Mouse (Mus musculus): ENCODE measurements around the gene Pon3.
"Not testable (repeated sequence)": the region's sequence is repeated elsewhere in the genome, so short reads cannot be mapped to it uniquely, and the experiment has no call there.

The Pon3 gene

GRCm38 (mm10) chr6:5262322-5263249, 6.5 kb upstream of the Pon3 start:
- intact Hi-C loops (cut with DNase I), result no loop called here

DNA sequence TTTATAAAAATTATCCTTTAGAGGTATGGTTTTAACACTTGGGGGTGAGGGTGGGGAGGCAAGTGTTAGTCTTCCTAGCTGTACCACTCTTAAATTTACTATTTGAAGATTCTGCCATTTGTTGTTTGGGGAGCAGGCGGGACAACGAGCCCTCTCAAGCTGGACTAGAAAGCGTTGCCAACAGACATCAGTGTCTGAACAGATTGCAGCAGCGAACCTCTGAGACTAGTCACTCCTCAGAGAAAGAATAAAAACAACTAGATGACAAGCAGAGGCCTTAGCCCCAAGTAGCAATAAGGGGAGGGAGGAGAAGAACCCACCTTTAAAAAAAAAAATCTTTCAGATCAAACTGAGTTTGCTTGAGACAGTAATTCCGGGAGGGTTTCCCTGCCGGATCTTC, 795 bp downstream of the Pon3 start:
- intact Hi-C loops (cut with DNase I), result no loop called here

GRCm38 (mm10) chr6:5254869-5255268, 1.2 kb downstream of the Pon3 start:
- intact Hi-C loops (cut with DNase I), result no loop called here

GRCm38 (mm10) chr6:5245926-5246325, 10.2 kb downstream of the Pon3 start:
- intact Hi-C loops (cut with DNase I), result loop anchor here (10.0 kb wide), 1 partner anchor 49 kb away; the partner anchor contains the start of gene Pon2

- intact Hi-C loops (cut with DNase I), result no loop called here
Observed at GRCm38 (mm10) chr6:5238799-5239198, 17.3 kb downstream of the Pon3 start.

- intact Hi-C loops (cut with DNase I), result no loop called here
Observed at GRCm38 (mm10) chr6:5237510-5237909, 18.6 kb downstream of the Pon3 start.

- intact Hi-C loops (cut with DNase I), result no loop called here
Observed at GRCm38 (mm10) chr6:5236843-5237371, 19.2 kb downstream of the Pon3 start.

DNA sequence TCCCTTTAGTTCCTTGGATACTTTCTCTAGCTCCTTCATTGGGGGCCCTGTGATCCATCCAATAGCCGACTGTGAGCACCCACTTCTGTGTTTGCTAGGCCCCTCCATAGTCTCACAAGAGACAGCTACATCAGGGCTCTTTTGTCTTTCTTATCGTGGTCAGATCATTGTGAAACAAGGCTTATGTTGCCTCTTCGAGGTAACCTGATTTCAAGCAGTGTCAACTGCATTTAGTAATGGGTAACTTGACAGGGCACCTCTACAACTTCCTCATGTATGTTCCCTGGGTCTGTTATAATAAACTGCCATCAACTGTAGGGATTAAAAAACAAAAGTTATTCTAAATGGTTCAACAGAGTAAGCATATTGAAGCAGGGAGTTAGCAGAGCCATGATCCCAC, 21.5 kb downstream of the Pon3 start:
- intact Hi-C loops (cut with DNase I), result no loop called here

DNA sequence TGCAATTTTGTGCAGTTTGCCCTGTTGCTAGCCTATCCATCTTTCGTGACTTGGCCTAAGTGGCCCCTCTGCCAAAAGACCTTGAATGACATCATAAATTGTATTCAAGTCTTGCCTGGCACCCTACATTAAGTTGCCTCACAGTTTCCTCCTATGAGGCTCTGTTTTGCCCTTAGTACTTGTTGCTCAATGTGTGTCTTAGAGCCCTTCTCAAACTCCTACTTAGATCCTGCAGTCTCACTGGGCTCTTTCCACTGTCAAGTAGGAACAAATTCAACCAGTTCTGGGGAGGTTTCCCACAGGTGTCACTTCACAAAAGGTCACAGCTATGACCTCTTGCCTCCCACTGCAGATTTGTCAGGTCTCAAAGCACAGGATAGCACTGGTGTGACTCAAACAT, 22.3 kb downstream of the Pon3 start:
- intact Hi-C loops (cut with DNase I), result no loop called here

- intact Hi-C loops (cut with DNase I), result no loop called here
Observed at GRCm38 (mm10) chr6:5232022-5232421, 24.1 kb downstream of the Pon3 start.

GRCm38 (mm10) chr6:5230261-5230660, 25.8 kb downstream of the Pon3 start:
- intact Hi-C loops (cut with DNase I), result no loop called here

- intact Hi-C loops (cut with DNase I), result not testable (repeated sequence)
Observed at GRCm38 (mm10) chr6:5223551-5223950, 32.5 kb downstream of the Pon3 start.

- intact Hi-C loops (cut with DNase I), result no loop called here
Observed at GRCm38 (mm10) chr6:5222080-5222479, 34.0 kb downstream of the Pon3 start.

- intact Hi-C loops (cut with DNase I), result no loop called here
Observed at GRCm38 (mm10) chr6:5218190-5218589, 37.9 kb downstream of the Pon3 start.

GRCm38 (mm10) chr6:5207817-5208216, 48.3 kb downstream of the Pon3 start:
- intact Hi-C loops (cut with DNase I), result no loop called here

DNA sequence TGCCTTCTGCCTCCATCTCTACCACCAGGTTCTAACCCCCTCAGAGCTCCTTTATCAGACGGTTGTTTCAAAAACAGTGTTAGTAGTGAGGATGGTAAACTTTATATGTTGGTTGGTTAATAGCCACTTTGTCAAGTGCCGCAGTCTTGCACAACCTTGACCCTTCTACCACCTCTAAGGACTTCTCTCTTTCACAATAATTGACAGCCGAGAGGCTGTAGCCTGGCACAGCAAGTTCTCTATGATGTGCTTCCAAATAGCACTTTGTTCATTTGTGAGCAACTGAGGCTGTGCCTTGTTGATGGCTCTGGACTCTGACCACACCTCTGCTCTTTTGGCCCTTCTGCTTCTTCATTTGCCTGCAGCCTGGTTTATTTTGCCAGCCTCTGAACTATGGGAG, 56.2 kb downstream of the Pon3 start:
- intact Hi-C loops (cut with DNase I), result no loop called here

- intact Hi-C loops (cut with DNase I), result no loop called here
Observed at GRCm38 (mm10) chr6:5199376-5199905, 56.6 kb downstream of the Pon3 start.

DNA sequence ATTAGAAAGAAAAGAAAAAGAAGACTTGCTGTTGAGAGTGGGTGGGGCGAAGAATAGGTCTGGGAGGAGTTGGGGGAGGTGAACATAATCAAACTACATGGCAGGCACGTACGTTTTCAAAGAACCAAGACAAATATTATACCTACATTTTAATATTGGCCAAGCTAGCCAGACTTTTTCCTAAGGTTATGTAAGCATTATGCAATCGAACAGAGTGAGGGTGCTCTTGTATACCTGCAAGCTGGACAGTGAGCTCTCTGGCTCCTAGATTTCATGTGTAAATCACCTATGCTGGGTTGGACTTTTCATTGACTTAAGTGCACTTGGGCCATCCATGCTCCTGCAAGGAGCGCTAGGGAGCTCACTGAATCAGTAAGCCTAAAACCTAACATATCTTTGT, 57.5 kb downstream of the Pon3 start:
- intact Hi-C loops (cut with DNase I), result no loop called here

DNA sequence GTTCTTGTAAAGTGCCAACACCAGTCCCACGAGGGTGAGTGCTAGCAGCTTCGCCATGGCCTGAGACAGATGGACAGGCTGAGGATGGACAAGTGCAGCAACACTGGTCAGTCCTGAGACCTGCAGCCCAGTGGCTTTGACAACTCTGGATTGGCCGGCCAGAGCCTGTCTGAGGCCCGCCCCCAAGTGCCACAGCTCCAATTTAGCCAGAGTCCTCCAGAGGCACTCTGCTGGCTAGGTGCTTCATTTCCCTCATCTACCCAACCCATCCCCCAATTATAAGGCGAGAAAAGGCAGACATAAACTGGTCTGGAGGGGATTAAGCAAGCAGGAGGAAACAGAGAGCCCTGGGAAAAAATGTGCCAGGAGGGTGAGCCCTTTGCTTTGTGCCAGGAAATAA, 62.4 kb downstream of the Pon3 start, which contains the start of gene Pon1:
TSS of gene Pon1 (minus strand) at position 254 of the 400 bp plus-strand sequence.
- intact Hi-C loops (cut with DNase I), result no loop called here

DNA sequence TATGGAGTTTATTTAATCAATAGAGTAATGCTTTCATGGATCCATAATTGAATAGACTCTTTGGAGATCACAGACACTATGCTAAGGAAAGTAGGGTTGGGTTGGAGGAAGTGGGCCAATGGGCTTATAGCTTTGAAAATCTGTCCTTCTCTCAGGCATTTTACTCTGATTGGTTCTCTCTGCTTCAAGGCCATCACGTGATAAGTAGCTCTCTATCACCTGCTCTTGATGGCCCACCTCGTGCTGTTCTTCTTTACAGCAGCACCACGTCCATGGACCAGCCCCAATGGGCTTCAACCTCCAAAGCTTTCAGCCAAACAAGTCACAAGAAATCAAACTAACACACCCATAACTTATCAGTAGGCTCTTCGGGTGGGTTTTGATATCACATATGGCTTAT, 65.3 kb downstream of the Pon3 start:
- intact Hi-C loops (cut with DNase I), result no loop called here

DNA sequence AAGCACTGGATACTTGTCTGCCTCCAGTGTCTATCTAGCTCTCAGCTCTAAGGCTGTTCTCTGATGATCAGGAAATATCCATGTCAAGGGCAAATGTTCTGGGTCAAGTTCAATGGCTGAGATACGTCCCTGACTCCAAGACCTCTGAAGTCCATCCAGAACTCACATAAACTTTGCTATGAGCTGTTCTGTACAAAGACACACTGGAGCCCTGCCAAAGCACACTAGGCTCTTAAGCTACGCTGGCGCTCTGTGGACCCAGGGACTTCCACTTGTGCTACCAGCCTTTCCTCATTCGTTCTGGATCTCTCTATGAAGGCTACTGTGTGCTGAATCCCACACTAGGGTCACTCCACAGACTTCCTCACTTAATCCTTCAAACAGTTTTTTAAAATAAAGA, 66.6 kb downstream of the Pon3 start:
- intact Hi-C loops (cut with DNase I), result no loop called here

DNA sequence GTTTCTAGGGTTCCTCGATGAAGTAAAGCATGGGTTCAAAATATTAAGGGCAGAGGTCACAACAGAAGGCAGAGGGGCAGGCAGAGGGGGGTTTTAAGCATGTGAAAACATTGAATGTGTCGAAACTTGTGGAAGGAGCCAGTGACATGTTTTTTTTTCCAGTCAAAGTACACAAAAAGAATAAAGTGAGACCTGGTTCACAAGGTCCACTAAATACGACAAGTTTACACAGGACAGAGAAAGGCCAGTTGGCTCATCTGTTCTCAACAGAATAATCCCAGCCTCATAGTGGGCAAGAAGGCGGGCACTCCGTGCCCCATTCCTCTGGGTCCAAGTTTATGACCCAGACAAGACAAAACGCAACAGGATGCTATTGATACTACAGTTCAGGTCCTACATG, 67.1 kb downstream of the Pon3 start:
- intact Hi-C loops (cut with DNase I), result no loop called here

- intact Hi-C loops (cut with DNase I), result no loop called here
Observed at GRCm38 (mm10) chr6:5188036-5188435, 68.0 kb downstream of the Pon3 start.

All from adrenal gland (tissue).